Mouse (Mus musculus): ENCODE measurements at regions not wholly inside any gene's neighbourhood (a gene's known extent, or its start where the extent isn't known, plus 50 kb on each side); places are given as distances from the start of the nearest gene placed in this dataset.
"Not testable (repeated sequence)": the region's sequence is repeated elsewhere in the genome, so short reads cannot be mapped to it uniquely, and the experiment has no call there.

GRCm38 (mm10) chr4:22130511-22130910 is 199.4 kb downstream of the Faxc start:
- no peak for ATAC-seq (replicated peaks; ENCODE audit: low read depth, poor library complexity, severe bottlenecking)

- ATAC-seq (replicated peaks; ENCODE audit: low read depth, poor library complexity, severe bottlenecking) = peak; percentile 58; the same call in 1 of the 2 replicates
Measured at GRCm38 (mm10) chr4:22131751-22132736, 200.9 kb downstream of the Faxc start.

GRCm38 (mm10) chr4:22133547-22134495 is 202.7 kb downstream of the Faxc start:
- ATAC-seq (replicated peaks; ENCODE audit: low read depth, poor library complexity, severe bottlenecking) = no peak

GRCm38 (mm10) chr4:22140122-22140521 is 209.0 kb downstream of the Faxc start:
- no peak for ATAC-seq (replicated peaks; ENCODE audit: low read depth, poor library complexity, severe bottlenecking)

GRCm38 (mm10) chr4:22143546-22143945 is 212.4 kb downstream of the Faxc start:
- ATAC-seq (replicated peaks; ENCODE audit: low read depth, poor library complexity, severe bottlenecking) = no peak

GRCm38 (mm10) chr4:22144834-22145233 is 212.5 kb upstream of the Fbxl4 start:
- ATAC-seq (replicated peaks; ENCODE audit: low read depth, poor library complexity, severe bottlenecking) = not testable (repeated sequence)

- ATAC-seq (replicated peaks; ENCODE audit: low read depth, poor library complexity, severe bottlenecking) = no peak
Measured at GRCm38 (mm10) chr4:22146648-22147409, 210.5 kb upstream of the Fbxl4 start.

GRCm38 (mm10) chr4:22151899-22152493 is 205.3 kb upstream of the Fbxl4 start:
- ATAC-seq (replicated peaks; ENCODE audit: low read depth, poor library complexity, severe bottlenecking) = no peak

- no peak for ATAC-seq (replicated peaks; ENCODE audit: low read depth, poor library complexity, severe bottlenecking)
Measured at GRCm38 (mm10) chr4:22152971-22153544, 204.3 kb upstream of the Fbxl4 start.

- no peak for ATAC-seq (replicated peaks; ENCODE audit: low read depth, poor library complexity, severe bottlenecking)
Measured at GRCm38 (mm10) chr4:22153620-22154019, 203.7 kb upstream of the Fbxl4 start.

- no peak for ATAC-seq (replicated peaks; ENCODE audit: low read depth, poor library complexity, severe bottlenecking)
Measured at GRCm38 (mm10) chr4:22186422-22186821, 170.9 kb upstream of the Fbxl4 start.

GRCm38 (mm10) chr4:22188141-22189006 is 169.0 kb upstream of the Fbxl4 start:
- ATAC-seq (replicated peaks; ENCODE audit: low read depth, poor library complexity, severe bottlenecking) = no peak

- no peak for ATAC-seq (replicated peaks; ENCODE audit: low read depth, poor library complexity, severe bottlenecking)
Measured at GRCm38 (mm10) chr4:22196501-22196900, 160.8 kb upstream of the Fbxl4 start.

GRCm38 (mm10) chr4:22208531-22208930 is 148.8 kb upstream of the Fbxl4 start:
- no peak for ATAC-seq (replicated peaks; ENCODE audit: low read depth, poor library complexity, severe bottlenecking)

GRCm38 (mm10) chr4:22237640-22238039 is 119.7 kb upstream of the Fbxl4 start:
- no peak for ATAC-seq (replicated peaks; ENCODE audit: low read depth, poor library complexity, severe bottlenecking)

GRCm38 (mm10) chr4:22250276-22250675 is 107.1 kb upstream of the Fbxl4 start:
- not testable (repeated sequence) for ATAC-seq (replicated peaks; ENCODE audit: low read depth, poor library complexity, severe bottlenecking)

- ATAC-seq (replicated peaks; ENCODE audit: low read depth, poor library complexity, severe bottlenecking) = no peak
Measured at GRCm38 (mm10) chr4:22263903-22264302, 93.4 kb upstream of the Fbxl4 start.

- no peak for ATAC-seq (replicated peaks; ENCODE audit: low read depth, poor library complexity, severe bottlenecking)
Measured at GRCm38 (mm10) chr4:22269064-22269463, 88.3 kb upstream of the Fbxl4 start.

Data from common myeloid progenitor, adult 5-6 weeks (primary cell).